Mouse (Mus musculus) hindbrain, postnatal 0 days (tissue): ENCODE data around the gene Traf3ip2. TPM values are rescaled to one million over a fixed set of nuclear protein-coding genes. Genes with fewer than 3 reads are reported as not detected.
A peak's percentile ranks its signal among the peaks of the same experiment; 100 is the strongest.

Experiments used
- ATAC-seq: fragments of 200-750 bp; cut with Nextera tagmentation; 2 replicates; pipeline ENCODE4 v1.8.0; 2017; ENCODE audit warnings: mild to moderate bottlenecking, moderate TSS enrichment, moderate library complexity
- DNase-seq: peaks from one replicate; pipeline ENCODE4 v3.0.0-alpha.2; 2015; ENCODE audit warnings: low spot score
- H3K27ac ChIP-seq: fragments of 300-500 bp; sonication (generic); 2 replicates; pipeline ENCODE4 v1.5.1; 2014; ENCODE audit warnings: mild to moderate bottlenecking
- H3K27me3 ChIP-seq: fragments of 300-500 bp; sonication (generic); 2 replicates; pipeline ENCODE4 v1.6.1; 2014; ENCODE audit warnings: low read length, mixed read lengths; ENCODE audit not compliant: insufficient read depth
- H3K36me3 ChIP-seq: fragments of 300-500 bp; sonication (generic); 2 replicates; pipeline ENCODE4 v1.6.1; 2014; ENCODE audit warnings: low read length, mixed read lengths; ENCODE audit not compliant: insufficient read depth
- H3K4me1 ChIP-seq: fragments of 300-500 bp; sonication (generic); 2 replicates; pipeline ENCODE4 v1.6.1; 2014; ENCODE audit warnings: antibody characterized with exemption, low read length, mixed read lengths; ENCODE audit not compliant: insufficient read depth
- H3K4me2 ChIP-seq: fragments of 300-500 bp; sonication (generic); 2 replicates; pipeline ENCODE4 v1.6.1; 2014; ENCODE audit warnings: low read depth, mild to moderate bottlenecking, low read length, moderate library complexity, mixed read lengths
- H3K4me3 ChIP-seq: fragments of 300-500 bp; sonication (generic); 2 replicates; pipeline ENCODE4 v1.5.1; 2014; ENCODE audit warnings: low read length
- H3K9ac ChIP-seq: fragments of 300-500 bp; sonication (generic); replicated peaks from 2 replicates; pipeline ENCODE4 v1.6.1; 2014; ENCODE audit warnings: mild to moderate bottlenecking, low read length, moderate library complexity, mixed read lengths
- H3K9me3 ChIP-seq: fragments of 300-500 bp; sonication (generic); 2 replicates; pipeline ENCODE4 v1.6.1; 2016; ENCODE audit warnings: low read length, mixed read lengths
- CTCF ChIP-seq: IDR thresholded peaks from 2 replicates; pipeline ENCODE4 v1.5.1; 2016; ENCODE audit warnings: antibody characterized with exemption, control low read depth, low read depth
- WGBS: fragments of 180-500 bp; shearing (Covaris S2); extraction: QIAGEN DNeasy Blood & Tissue Kit; methylation state at CpG from one replicate; pipeline ENCODE4 v1.1.7; 2014; 5-methylcytosine and 5-hydroxymethylcytosine counted together
- polyA plus RNA-seq: library from polyadenylated mRNA; unstranded; fragments of >200 nt; fragmentation: Nextera tagmentation; extraction: Ambion mirVana; gene quantifications from 2 replicates; pipeline ENCODE4 v1.2.1, GENCODE M21; 2015
- total RNA-seq: library from RNA; depleted of rRNA; stranded (reverse); fragments of >200 nt; gene quantifications from 2 replicates; pipeline ENCODE4 v1.2.3, GENCODE M21; 2014

Gene Traf3ip2
- total and polyA plus RNA-seq, 2 experiments from 2014 or later, result 5.3 to 5.7 TPM

- no peak for TF ChIP-seq CTCF
- Histone ChIP-seq H3K36me3 (no peaks in the 10 kb centered on the region), H3K27ac (peak overlapping the region; percentile 74), H3K4me3 (no peak overlapping the region), H3K27me3 (no peaks in the 10 kb centered on the region), H3K9me3 (no peaks in the 10 kb centered on the region), H3K4me2 (no peak overlapping the region), H3K9ac (no peak overlapping the region), H3K4me1 (peaks cover 21% of the 10 kb centered on the region)
- DNase-seq, result no peak
- ATAC-seq, result no peak
- 44% methylated on average over 3 of the region's 3 CpGs for WGBS
Measured at GRCm38 (mm10) chr10:39660269-39660655, 47.5 kb downstream of the Traf3ip2 start.

- H3K9me3 ChIP-seq, result no peaks in the 10 kb centered on the region
- H3K9ac ChIP-seq, result no peak overlapping the region
- ATAC-seq (no peak), DNase-seq (no peak)
- TF ChIP-seq CTCF, result no peak
- H3K27ac ChIP-seq, result peak overlapping the region; percentile 74; the same call in 1 of the 2 replicates
- no peaks in the 10 kb centered on the region for H3K36me3 ChIP-seq
- H3K27me3 ChIP-seq, result no peaks in the 10 kb centered on the region
- no peak overlapping the region for H3K4me3 ChIP-seq
- WGBS, result 27% methylated on average over 5 of the region's 5 CpGs
- H3K4me1 ChIP-seq, result peaks cover 21% of the 10 kb centered on the region
- H3K4me2 ChIP-seq, result no peak overlapping the region
Measured at GRCm38 (mm10) chr10:39660698-39661097, 48.0 kb downstream of the Traf3ip2 start.

GRCm38 (mm10) chr10:39665071-39665502 lies 52.4 kb downstream of the Traf3ip2 start:
- Histone ChIP-seq H3K4me3 (no peak overlapping the region), H3K36me3 (no peaks in the 10 kb centered on the region), H3K4me1 (0 out of 2 replicates have a peak, but pooled peaks cover 8% of the 10 kb centered on the region), H3K27ac (peak overlapping the region; percentile 74), H3K9me3 (no peaks in the 10 kb centered on the region), H3K27me3 (no peaks in the 10 kb centered on the region), H3K4me2 (no peak overlapping the region), H3K9ac (no peak overlapping the region)
- no peak for TF ChIP-seq CTCF
- DNase-seq (peak; percentile 47), ATAC-seq (peak; percentile 69)
- WGBS, result 30% methylated on average over 4 of the region's 4 CpGs

GRCm38 (mm10) chr10:39666027-39666426 lies 53.3 kb downstream of the Traf3ip2 start:
- Histone ChIP-seq H3K4me2 (no peak overlapping the region), H3K4me1 (no peaks in the 10 kb centered on the region), H3K4me3 (no peak overlapping the region), H3K27ac (no peak overlapping the region), H3K27me3 (no peaks in the 10 kb centered on the region), H3K36me3 (no peaks in the 10 kb centered on the region), H3K9me3 (no peaks in the 10 kb centered on the region), H3K9ac (no peak overlapping the region)
- 79% methylated on average over 3 of the region's 3 CpGs for WGBS
- TF ChIP-seq CTCF, result no peak
- DNase-seq, result no peak
- no peak for ATAC-seq

DNA sequence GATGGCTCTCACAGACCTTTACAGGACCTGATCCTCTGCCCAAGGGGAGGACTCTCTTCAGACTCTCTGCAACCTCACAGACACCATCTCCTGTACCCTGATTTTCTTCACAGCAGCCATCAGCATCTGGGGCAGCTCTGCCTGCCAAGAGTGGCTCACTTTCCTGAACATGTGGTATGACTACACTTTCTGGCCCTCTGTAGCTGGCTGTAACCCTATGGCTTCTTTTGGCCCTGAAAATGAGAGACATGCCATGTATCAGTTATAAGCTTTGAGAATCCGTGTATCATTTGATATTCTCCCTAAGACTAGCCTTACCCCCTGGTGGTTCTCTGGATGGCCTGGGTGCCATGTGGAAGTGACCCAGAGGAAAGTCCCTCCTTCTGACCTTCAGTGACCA lies 58.7 kb downstream of the Traf3ip2 start:
- ATAC-seq, result no peak
- H3K4me1 ChIP-seq, result peaks cover 3% of the 10 kb centered on the region; the same call in 1 of the 2 replicates
- no peaks in the 10 kb centered on the region for H3K27me3 ChIP-seq
- no peak for DNase-seq
- no peaks in the 10 kb centered on the region for H3K9me3 ChIP-seq
- no peak overlapping the region for H3K9ac ChIP-seq
- 86% methylated on average over 1 of the region's 1 CpGs for WGBS
- no peak for TF ChIP-seq CTCF
- no peak overlapping the region for H3K4me3 ChIP-seq
- no peak overlapping the region for H3K4me2 ChIP-seq
- H3K27ac ChIP-seq, result peak overlapping the region; percentile 72; the same call in 1 of the 2 replicates
- H3K36me3 ChIP-seq, result no peaks in the 10 kb centered on the region

- Histone ChIP-seq H3K4me1 (peaks cover 3% of the 10 kb centered on the region; the same call in 1 of the 2 replicates), H3K9ac (no peak overlapping the region), H3K36me3 (no peaks in the 10 kb centered on the region), H3K9me3 (no peaks in the 10 kb centered on the region), H3K4me2 (no peak overlapping the region), H3K27ac (peak overlapping the region; percentile 72), H3K27me3 (no peaks in the 10 kb centered on the region), H3K4me3 (no peak overlapping the region)
- no peak for TF ChIP-seq CTCF
- peak; percentile 78 for DNase-seq
- peak; percentile 96 for ATAC-seq
- WGBS, result 14% methylated on average over 4 of the region's 4 CpGs
Measured at GRCm38 (mm10) chr10:39672547-39673051, 59.9 kb downstream of the Traf3ip2 start.

GRCm38 (mm10) chr10:39674106-39674505 lies 61.4 kb downstream of the Traf3ip2 start:
- no peak for TF ChIP-seq CTCF
- H3K4me2 ChIP-seq, result no peak overlapping the region
- H3K27ac ChIP-seq, result peak overlapping the region; percentile 72; the same call in 1 of the 2 replicates
- no peaks in the 10 kb centered on the region for H3K36me3 ChIP-seq
- H3K27me3 ChIP-seq, result no peaks in the 10 kb centered on the region
- ATAC-seq (no peak), DNase-seq (no peak)
- WGBS, result 32% methylated on average over 3 of the region's 3 CpGs
- no peak overlapping the region for H3K9ac ChIP-seq
- no peak overlapping the region for H3K4me3 ChIP-seq
- H3K9me3 ChIP-seq, result no peaks in the 10 kb centered on the region
- H3K4me1 ChIP-seq, result peaks cover 3% of the 10 kb centered on the region; the same call in 1 of the 2 replicates
